In the genomic region with DNA sequence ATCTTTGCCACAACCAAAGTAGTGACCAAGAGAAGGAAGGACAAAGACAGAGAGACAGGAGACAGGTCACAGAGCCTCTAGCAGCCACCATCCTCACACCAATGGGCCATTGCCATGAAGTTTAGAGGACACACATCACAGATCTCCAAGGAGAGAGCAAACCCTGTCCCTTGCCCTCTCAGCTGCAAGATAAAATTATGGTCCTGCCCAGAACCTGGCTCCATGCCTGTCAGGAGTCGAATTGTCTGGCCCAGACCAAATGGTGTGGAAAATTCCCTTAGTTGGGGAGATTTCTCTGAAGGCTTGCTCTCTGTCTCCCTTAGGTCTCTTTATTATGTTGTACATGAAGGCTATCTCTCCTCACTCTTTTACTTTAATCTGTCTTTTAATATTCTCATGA, we compare ENCODE assay signal across 19 mouse cellular contexts.
DNase-seq lines count a peak whose midpoint lies in the region; ATAC-seq and TF ChIP-seq lines count a peak whose summit lies in the region.
"Had no signal": no experiment of that assay in that cellular context is flagged by ENCODE, and none has a peak within 500 bp of the region (broad histone marks: within the 10 kb centered on the region; RNA-seq: fewer than 3 reads in every experiment).

No protein-coding gene starts in this region.

- no peak overlapping the region for H3K4me2 ChIP-seq in kidney, embryonic 16.5 days (replicated peaks; ENCODE audit: low read depth, low read length)
- H3K4me2 ChIP-seq in midbrain, embryonic 15.5 days: no peak overlapping the region
- H3K4me2 ChIP-seq: embryonic facial prominence, embryonic 12.5 days; heart, embryonic 11.5 days; hindbrain, embryonic 12.5 days had no signal

- no peaks in the 10 kb centered on the region for H3K27me3 ChIP-seq in kidney, adult 2 months (replicated peaks; ENCODE audit: control insufficient read depth, insufficient read depth, low read length)
- no peaks in the 10 kb centered on the region for H3K27me3 ChIP-seq in kidney, embryonic 16.5 days (ENCODE audit: insufficient read depth, low read length)
- no peaks in the 10 kb centered on the region for H3K27me3 ChIP-seq in midbrain, embryonic 15.5 days (replicated peaks)
- H3K27me3 ChIP-seq: embryonic facial prominence, embryonic 12.5 days; hindbrain, embryonic 12.5 days had no signal

- TF ChIP-seq CTCF in kidney, adult 2 months (conservative IDR thresholded peaks at IDR 0.05; ENCODE audit: insufficient read depth, insufficient read length, low read depth, low read length): no peak

- no peak overlapping the region for H3K27ac ChIP-seq in kidney, adult 2 months (ENCODE audit: insufficient read depth, low read depth, low read length)
- no peak overlapping the region for H3K27ac ChIP-seq in kidney, embryonic 16.5 days (ENCODE audit: low read length)
- no peak overlapping the region for H3K27ac ChIP-seq in midbrain, embryonic 15.5 days
- H3K27ac ChIP-seq: embryonic facial prominence, embryonic 12.5 days; hindbrain, embryonic 12.5 days; macrophage; midbrain, embryonic 10.5 days had no signal

- peak; percentile 38 for DNase-seq in adrenal gland, adult 2 months
- no peak for DNase-seq in adrenal gland, postnatal 4 days (ENCODE audit: low spot score in 2 of 2)
- peak; percentile 62 for DNase-seq in kidney, adult 2 months
- peak; percentile 9 for DNase-seq in adrenal gland, postnatal 25 days
- DNase-seq in kidney, postnatal 36 days: peak; percentile 57 to 58
- no peak for DNase-seq in cerebellum, adult 11 months
- DNase-seq: cerebellum, adult 2 months; cerebellum, postnatal 25 days; layer of hippocampus, postnatal 36 days; liver had no signal

- peaks cover 5% of the 10 kb centered on the region; the same call in 1 of the 2 replicates for H3K4me1 ChIP-seq in kidney, adult 2 months (ENCODE audit: control insufficient read depth, insufficient read depth, low read length)
- H3K4me1 ChIP-seq in kidney, embryonic 16.5 days (ENCODE audit: insufficient read depth, low read length): no peaks in the 10 kb centered on the region
- no peaks in the 10 kb centered on the region for H3K4me1 ChIP-seq in midbrain, embryonic 15.5 days
- H3K4me1 ChIP-seq: embryonic facial prominence, embryonic 12.5 days; hindbrain, embryonic 12.5 days; midbrain, embryonic 10.5 days had no signal

- H3K4me3 ChIP-seq in kidney, adult 2 months (ENCODE audit: insufficient read depth, low read depth, low read length): no peak overlapping the region
- H3K4me3 ChIP-seq in kidney, embryonic 16.5 days (ENCODE audit: low read length): no peak overlapping the region
- H3K4me3 ChIP-seq in midbrain, embryonic 15.5 days: no peak overlapping the region
- H3K4me3 ChIP-seq: embryonic facial prominence, embryonic 12.5 days; hindbrain, embryonic 12.5 days; midbrain, embryonic 10.5 days had no signal

- no peaks in the 10 kb centered on the region for H3K36me3 ChIP-seq in kidney, adult 2 months (ENCODE audit: control insufficient read depth, insufficient read depth, low read length)
- H3K36me3 ChIP-seq in kidney, embryonic 16.5 days (ENCODE audit: insufficient read depth, low read length): no peaks in the 10 kb centered on the region
- no peaks in the 10 kb centered on the region for H3K36me3 ChIP-seq in midbrain, embryonic 15.5 days (replicated peaks)
- H3K36me3 ChIP-seq: embryonic facial prominence, embryonic 12.5 days; hindbrain, embryonic 12.5 days; midbrain, embryonic 10.5 days had no signal

- H3K9ac ChIP-seq in kidney, embryonic 16.5 days (replicated peaks; ENCODE audit: low read length): no peak overlapping the region
- no peak overlapping the region for H3K9ac ChIP-seq in midbrain, embryonic 15.5 days
- H3K9ac ChIP-seq: embryonic facial prominence, embryonic 12.5 days; hindbrain, embryonic 12.5 days had no signal

- ATAC-seq in kidney, embryonic 16.5 days (ENCODE audit: low FRiP score, low TSS enrichment): no peak
- no peak for ATAC-seq in midbrain, embryonic 15.5 days (replicated peaks)
- ATAC-seq: CD4-positive, CD25-positive, alpha-beta regulatory T cell, adult 4 months; intestine, postnatal 0 days had no signal

- H3K9me3 ChIP-seq in kidney, embryonic 16.5 days (ENCODE audit: low read length): no peaks in the 10 kb centered on the region
- H3K9me3 ChIP-seq in midbrain, embryonic 15.5 days: no peaks in the 10 kb centered on the region
- H3K9me3 ChIP-seq: embryonic facial prominence, embryonic 12.5 days; hindbrain, embryonic 12.5 days; midbrain, embryonic 10.5 days had no signal

- 26% methylated on average over 1 of the region's 1 CpGs for WGBS in kidney, adult 2 months
- 21% methylated on average over 1 of the region's 1 CpGs for WGBS in kidney, embryonic 16.5 days
- 73% methylated on average over 1 of the region's 1 CpGs for WGBS in midbrain, embryonic 15.5 days

- TF ChIP-seq POLR2A in kidney, adult 2 months (IDR thresholded peaks at IDR 0.05; ENCODE audit: low read depth, low read length): no peak

Comparison
In these comparisons a context has a peak if more than half of its experiments do, and no peak if none do; other contexts are left out.
1. DNase-seq: peak in adrenal gland, adult 2 months (single experiment), kidney, adult 2 months (single experiment), adrenal gland, postnatal 25 days (single experiment) and kidney, postnatal 36 days (2 of 2); none in adrenal gland, postnatal 4 days (0 of 2) and cerebellum, adult 11 months (single experiment).